Mouse (Mus musculus): ENCODE results near the gene 1700020N15Rik. TPM values are rescaled to one million over a fixed set of nuclear protein-coding genes. Genes with fewer than 3 reads are reported as not detected.

The 1700020N15Rik gene
- not detected in 4 replicates for total RNA-seq (2023)

DNA sequence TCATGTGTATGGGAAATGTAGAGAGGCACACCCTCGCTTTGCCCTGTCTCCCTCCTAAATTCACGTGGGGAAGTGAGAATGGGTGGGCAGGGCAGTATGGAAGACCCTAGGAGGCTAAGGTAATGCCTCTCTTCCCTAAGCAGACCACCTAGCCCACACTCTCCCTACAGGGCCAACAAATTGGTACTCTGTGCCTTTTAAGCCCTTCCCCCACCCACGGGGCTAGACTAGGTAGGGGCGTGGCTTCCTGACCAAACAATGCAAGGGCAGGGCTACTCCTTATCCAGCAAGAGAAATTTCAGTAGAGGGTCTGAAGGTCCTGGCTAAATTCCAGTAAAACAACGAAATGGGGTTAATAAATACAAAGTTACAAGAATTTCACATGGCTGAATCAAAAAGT lies at the start of gene 1700020N15Rik:
Gene 1700020N15Rik (plus strand): TSS at position 301 of the 400 bp plus-strand sequence.

Data from B cell, adult 62 days (primary cell).